Mouse (Mus musculus) E14TG2a.4 (cell line): Measurements from ENCODE around the gene Mrm2.

ENCODE experiments used
- H3K27me3 ChIP-seq: 2 replicates; pipeline ENCODE4 v1.6.1; 2014; ENCODE audit warnings: low read length, control low read depth; ENCODE audit not compliant: insufficient read depth
- H3K36me3 ChIP-seq: 2 replicates; pipeline ENCODE4 v1.6.1; 2014; ENCODE audit warnings: low read length, control low read depth; ENCODE audit not compliant: insufficient read depth
- H3K4me1 ChIP-seq: replicated peaks from 2 replicates; pipeline ENCODE4 v1.6.1; 2014; ENCODE audit warnings: low read depth, low read length, control low read depth
- H3K4me3 ChIP-seq: replicated peaks from 2 replicates; pipeline ENCODE4 v1.5.1; 2014; ENCODE audit warnings: mild to moderate bottlenecking, low read length
- H3K9me3 ChIP-seq: 2 replicates; pipeline ENCODE4 v1.6.1; 2014; ENCODE audit warnings: low read length, control low read depth
- CTCF ChIP-seq: conservative IDR thresholded peaks from 2 replicates; pipeline ENCODE4 v1.5.1; 2014; ENCODE audit warnings: low read length
- NANOG ChIP-seq: IDR thresholded peaks from 2 replicates; pipeline ENCODE4 v1.6.1; 2014; ENCODE audit warnings: borderline replicate concordance, low read length, mixed read lengths
- POU5F1 ChIP-seq: IDR thresholded peaks from 2 replicates; pipeline ENCODE4 v1.6.1; 2014; ENCODE audit warnings: low read length, borderline replicate concordance

Mrm2 gene

GRCm38 (mm10) chr5:140333631-140334030 is 1.9 kb upstream of the Mrm2 start:
- Histone ChIP-seq H3K36me3 (peaks cover 71% of the 10 kb centered on the region), H3K4me1 (peaks cover 33% of the 10 kb centered on the region), H3K27me3 (no peaks in the 10 kb centered on the region), H3K9me3 (peaks cover 2% of the 10 kb centered on the region; the same call in 1 of the 2 replicates), H3K4me3 (no peak overlapping the region)
- TF ChIP-seq NANOG (no peak), CTCF (peak; percentile 24; the same call in 1 of the 2 replicates)

DNA sequence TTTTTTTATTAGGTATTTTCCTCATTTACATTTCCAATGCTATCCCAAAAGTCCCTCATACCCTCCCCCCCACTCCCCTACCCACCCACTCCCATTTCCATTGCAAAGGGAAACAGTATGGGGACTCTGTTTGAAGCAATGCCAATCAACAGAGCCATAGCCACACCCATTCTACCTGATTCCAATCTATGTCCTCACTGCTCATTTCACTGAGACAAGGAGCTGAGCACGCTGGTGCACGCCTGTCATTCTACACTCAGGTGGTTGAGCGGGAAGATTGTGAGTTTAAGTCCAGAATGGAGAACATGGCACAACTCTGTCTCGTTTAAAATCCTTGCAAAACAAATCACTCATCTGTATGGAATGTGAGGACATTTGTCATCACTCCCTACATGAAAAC is 821 bp upstream of the Mrm2 start:
- Histone ChIP-seq H3K27me3 (no peaks in the 10 kb centered on the region), H3K4me1 (peaks cover 43% of the 10 kb centered on the region)
- TF ChIP-seq CTCF = no peak
- TF ChIP-seq POU5F1 = no peak
- TF ChIP-seq NANOG = no peak

GRCm38 (mm10) chr5:140324058-140324457 is 7.6 kb downstream of the Mrm2 start:
- TF ChIP-seq NANOG (no peak), CTCF (no peak), POU5F1 (no peak)

More for the DNA sequence above, 821 bp upstream of the Mrm2 start:
- H3K9me3 ChIP-seq = no peaks in the 10 kb centered on the region
- H3K36me3 ChIP-seq = peaks cover 71% of the 10 kb centered on the region
- peak overlapping the region; percentile 88 for H3K4me3 ChIP-seq

GRCm38 (mm10) chr5:140321756-140322575 is 9.7 kb downstream of the Mrm2 start:
- H3K9me3 ChIP-seq = no peaks in the 10 kb centered on the region
- H3K27me3 ChIP-seq = no peaks in the 10 kb centered on the region
- H3K4me3 ChIP-seq = peak overlapping the region; percentile 96
- peaks cover 34% of the 10 kb centered on the region for H3K36me3 ChIP-seq
- TF ChIP-seq CTCF = no peak
- TF ChIP-seq NANOG = no peak
- no peak for TF ChIP-seq POU5F1
- peaks cover 59% of the 10 kb centered on the region for H3K4me1 ChIP-seq

More at GRCm38 (mm10) chr5:140324058-140324457, 7.6 kb downstream of the Mrm2 start:
- no peaks in the 10 kb centered on the region for H3K9me3 ChIP-seq
- H3K4me3 ChIP-seq = no peak overlapping the region
- peaks cover 51% of the 10 kb centered on the region for H3K4me1 ChIP-seq
- H3K36me3 ChIP-seq = peaks cover 34% of the 10 kb centered on the region
- no peaks in the 10 kb centered on the region for H3K27me3 ChIP-seq

DNA sequence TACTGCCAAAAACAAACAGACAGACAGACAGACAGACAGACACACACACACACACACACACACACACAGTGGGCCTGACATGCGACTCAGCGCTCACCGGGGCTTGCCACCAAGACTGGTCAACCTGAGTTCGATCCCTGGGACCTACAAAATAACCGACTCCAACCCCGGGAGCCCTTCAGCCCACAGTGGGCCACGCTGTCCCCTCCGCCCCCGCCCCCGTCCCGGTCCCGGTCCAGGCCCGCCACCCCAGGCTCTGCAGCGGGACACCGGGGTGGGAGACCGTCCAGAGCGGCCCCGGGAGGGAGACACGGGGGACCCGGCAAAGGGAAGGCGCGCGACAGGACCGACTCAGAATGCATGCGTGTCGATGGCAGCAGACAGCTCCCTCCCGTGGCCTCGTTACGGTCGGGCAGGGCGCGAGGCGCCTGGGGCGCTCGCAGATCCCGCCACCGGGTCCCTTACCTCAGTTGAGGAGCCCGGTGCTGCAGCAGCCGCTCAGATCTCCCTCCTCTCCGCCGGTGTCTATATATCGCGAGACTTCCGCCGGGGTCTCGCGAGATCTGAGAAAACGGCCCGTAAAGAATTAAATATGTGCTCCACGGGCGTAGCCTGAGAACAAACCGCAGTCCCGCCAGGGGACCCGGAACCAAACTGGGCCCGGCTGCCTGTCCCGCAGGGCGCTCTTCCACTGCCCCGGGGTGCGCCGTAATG is 10.5 kb downstream of the Mrm2 start, which contains the start of the genes Mad1l1 and Nudt1:
TSS of gene Mad1l1 (minus strand) at position 511 of the 714 bp plus-strand sequence.
TSS of gene Nudt1 (plus strand) at position 615 of the 714 bp plus-strand sequence.
- Histone ChIP-seq H3K27me3 (no peaks in the 10 kb centered on the region), H3K9me3 (no peaks in the 10 kb centered on the region), H3K4me1 (peaks cover 63% of the 10 kb centered on the region), H3K36me3 (peaks cover 37% of the 10 kb centered on the region), H3K4me3 (peak within 1 kb of the TSS; percentile 96)
- TF ChIP-seq NANOG (no peak), CTCF (no peak), POU5F1 (no peak)

- Histone ChIP-seq H3K36me3 (peaks cover 72% of the 10 kb centered on the region), H3K27me3 (no peaks in the 10 kb centered on the region), H3K4me3 (no peak overlapping the region), H3K9me3 (no peaks in the 10 kb centered on the region), H3K4me1 (peaks cover 57% of the 10 kb centered on the region)
- TF ChIP-seq NANOG = no peak
- TF ChIP-seq POU5F1 = no peak
- TF ChIP-seq CTCF = no peak
These were observed 15.0 kb downstream of the Mrm2 start for GRCm38 (mm10) chr5:140316716-140317115.

DNA sequence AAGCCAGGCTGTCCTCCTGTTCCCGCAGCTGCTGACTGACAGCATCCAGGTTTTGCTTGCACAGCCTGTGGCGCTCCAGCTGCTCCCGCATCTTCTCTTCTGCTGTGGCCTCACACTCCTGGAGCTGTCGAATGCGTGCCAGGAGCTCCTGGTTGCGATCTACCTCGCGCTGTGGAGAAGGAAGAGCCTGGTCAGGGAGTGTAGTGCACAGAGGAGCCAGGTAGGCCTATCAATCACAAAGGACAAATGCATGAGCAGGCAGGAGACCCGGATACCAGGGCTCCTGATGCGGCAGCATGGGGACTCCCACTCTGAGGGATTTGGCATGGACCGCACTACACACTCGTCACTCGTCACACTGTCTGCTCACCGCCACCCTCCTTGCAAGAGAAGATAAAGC is 24.1 kb downstream of the Mrm2 start:
- Histone ChIP-seq H3K4me1 (peaks cover 23% of the 10 kb centered on the region), H3K9me3 (no peaks in the 10 kb centered on the region), H3K4me3 (no peak overlapping the region), H3K27me3 (no peaks in the 10 kb centered on the region), H3K36me3 (peaks cover 94% of the 10 kb centered on the region)
- no peak for TF ChIP-seq POU5F1
- no peak for TF ChIP-seq NANOG
- TF ChIP-seq CTCF = no peak

DNA sequence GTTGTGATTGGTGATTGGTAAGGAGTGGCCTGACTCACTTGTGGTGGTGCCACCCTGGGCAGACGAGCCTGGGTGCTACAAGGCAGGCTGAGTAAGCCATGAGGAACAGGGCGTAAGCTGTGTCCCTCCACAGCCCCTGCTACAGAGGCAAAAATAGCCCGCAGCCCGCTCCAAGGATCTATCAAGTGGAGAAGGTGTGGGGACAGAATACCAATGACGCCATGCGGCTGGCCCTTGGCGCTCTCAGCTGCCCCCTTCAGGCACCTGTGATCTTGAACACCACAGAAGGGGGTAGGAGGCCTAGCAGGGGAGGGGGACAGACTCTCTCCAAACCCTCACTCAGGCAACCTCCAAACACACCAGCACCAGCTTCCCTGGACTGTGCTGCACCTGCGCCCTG is 25.7 kb downstream of the Mrm2 start:
- H3K4me3 ChIP-seq = no peak overlapping the region
- H3K9me3 ChIP-seq = no peaks in the 10 kb centered on the region
- H3K27me3 ChIP-seq = no peaks in the 10 kb centered on the region
- H3K36me3 ChIP-seq = peaks cover 92% of the 10 kb centered on the region
- no peak for TF ChIP-seq NANOG
- 0 out of 2 replicates have a peak, but pooled peaks have one; percentile 3 for TF ChIP-seq CTCF
- peaks cover 23% of the 10 kb centered on the region for H3K4me1 ChIP-seq
